Mouse (Mus musculus) right cerebral cortex, adult 2 months (tissue): ENCODE data around the gene Ttf2.
A peak's percentile ranks its signal among the peaks of the same experiment; 100 is the strongest.

ENCODE experiments used
- DNase-seq, 2 experiments: peaks; one replicate each; pipeline ENCODE4 v3.0.0; 2021 to 2022; ENCODE audit warnings: low spot score in 2 of 2

The Ttf2 gene

DNA sequence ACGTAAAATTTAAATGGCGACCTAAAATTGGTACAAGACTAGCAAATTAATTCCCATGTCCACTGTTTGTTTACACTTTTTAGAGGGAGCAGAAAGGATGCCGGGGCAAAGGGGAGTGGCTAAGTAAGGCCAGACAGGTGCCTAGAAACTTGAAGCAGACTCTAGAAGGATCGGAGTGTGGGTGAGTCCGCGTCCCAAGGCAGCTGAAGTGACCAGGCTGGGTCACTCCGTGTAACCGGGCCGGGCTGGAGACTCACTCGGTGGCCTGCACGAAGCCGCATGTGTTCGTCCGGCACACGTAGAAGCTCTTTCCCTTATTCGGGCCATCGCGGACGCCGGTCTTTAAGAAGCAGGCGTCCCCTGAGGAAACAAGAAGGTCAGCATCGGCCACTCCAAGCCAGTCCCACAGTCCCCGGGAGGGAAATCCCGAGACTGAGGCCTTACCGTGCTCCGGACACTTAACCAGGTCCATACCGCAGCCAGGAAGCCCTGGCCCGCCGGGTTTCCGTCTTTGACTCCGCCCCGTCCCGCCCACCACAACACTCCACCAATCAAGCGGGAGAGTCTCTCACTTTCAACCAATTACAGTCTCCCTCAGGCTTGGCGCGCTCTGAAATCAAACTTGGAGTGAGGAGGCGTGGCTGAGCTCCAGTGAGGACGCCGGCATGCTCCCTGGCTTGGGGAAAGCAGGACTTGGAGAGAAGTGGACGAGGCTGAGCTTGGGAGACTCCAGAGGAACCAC lies at the start of gene Ttf2:
Gene Ttf2 (minus strand): TSS at position 488 of the 742 bp plus-strand sequence.
- peak; percentile 90 to 91 for DNase-seq

DNA sequence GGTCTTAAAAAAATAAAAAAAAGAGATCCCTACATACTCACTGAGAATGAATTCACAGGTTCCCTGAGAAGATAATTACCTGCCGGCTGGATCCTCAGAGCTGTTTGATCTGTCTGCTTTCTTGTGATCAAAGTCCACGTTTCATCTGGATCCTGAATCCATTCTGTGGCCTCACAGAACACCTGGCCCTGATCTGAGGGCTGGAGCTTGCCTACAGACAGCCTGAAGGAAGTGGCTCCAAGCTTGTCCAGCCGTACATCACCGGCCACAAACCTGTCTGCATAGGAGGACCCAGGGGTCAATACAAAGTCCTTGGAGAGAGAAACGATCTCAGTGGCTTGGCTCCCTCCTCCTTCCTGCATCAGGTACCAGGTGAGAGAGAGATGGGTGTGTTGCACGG lies 49.0 kb upstream of the Ttf2 start:
- DNase-seq, result no peak

- DNase-seq, result no peak
These were observed 46.6 kb upstream of the Ttf2 start for GRCm38 (mm10) chr3:101016050-101016449.

DNA sequence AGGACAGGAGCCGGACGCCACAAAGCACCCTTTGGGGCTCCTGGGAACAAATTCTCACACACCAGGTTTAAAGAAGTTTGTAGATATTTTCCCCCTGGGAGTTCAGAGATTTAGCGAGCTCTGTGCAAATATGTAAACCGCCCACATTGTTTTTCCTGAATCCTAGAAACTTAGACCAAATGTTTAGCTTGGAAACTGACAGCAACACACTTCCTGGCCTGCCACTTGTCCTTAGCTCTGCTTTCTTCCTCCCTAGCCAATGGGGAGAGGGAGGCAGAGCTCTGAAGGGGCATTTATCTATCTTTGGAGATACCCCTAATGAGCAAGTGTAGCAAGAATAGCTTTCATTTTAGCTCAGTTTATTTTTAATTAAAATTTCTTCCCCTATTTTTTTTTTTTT lies 45.8 kb upstream of the Ttf2 start:
- no peak for DNase-seq

GRCm38 (mm10) chr3:101013536-101013935 lies 44.1 kb upstream of the Ttf2 start:
- DNase-seq, result no peak

- no peak for DNase-seq
These were observed 43.5 kb upstream of the Ttf2 start for GRCm38 (mm10) chr3:101013005-101013404.

DNA sequence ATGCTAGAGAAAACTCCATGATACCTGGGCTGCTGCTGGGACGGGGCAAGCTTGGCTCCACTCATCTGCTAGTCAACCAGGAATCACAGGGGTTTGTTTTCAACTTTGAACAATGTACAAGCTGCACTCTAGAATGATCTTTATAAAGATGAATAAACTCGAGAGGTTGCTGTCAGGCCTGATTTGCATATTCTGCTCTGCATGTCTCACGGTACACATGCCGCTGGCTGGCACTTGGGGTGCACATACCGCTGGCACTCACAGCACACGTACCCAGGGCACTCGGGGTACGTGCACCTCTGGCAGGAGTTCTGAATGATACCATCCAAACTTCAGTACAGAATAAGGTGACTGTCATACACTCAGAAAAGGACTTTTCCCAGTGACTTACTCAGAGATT lies 43.1 kb upstream of the Ttf2 start:
- no peak for DNase-seq

- no peak for DNase-seq
These were observed 42.7 kb upstream of the Ttf2 start for GRCm38 (mm10) chr3:101012131-101012571.

DNA sequence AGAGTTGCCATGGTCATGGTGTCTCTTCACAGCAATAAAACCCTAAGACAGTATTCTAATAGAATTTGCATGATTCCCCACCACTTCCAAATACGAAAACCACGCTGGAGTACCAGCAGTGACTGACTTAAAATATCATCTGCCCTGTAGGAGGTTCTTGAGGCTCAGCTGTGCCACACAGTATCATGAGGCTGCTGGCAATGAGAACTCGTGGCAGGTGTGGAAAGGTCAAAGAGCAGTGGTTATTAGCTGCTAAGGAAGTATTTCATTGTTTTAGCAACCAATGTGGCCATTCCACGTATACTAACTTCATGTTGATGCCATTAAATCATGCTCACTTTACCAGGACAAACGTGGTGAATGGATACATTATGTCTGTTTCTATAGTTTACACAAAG lies 41.7 kb upstream of the Ttf2 start:
- no peak for DNase-seq

GRCm38 (mm10) chr3:101010589-101011202 lies 41.2 kb upstream of the Ttf2 start:
- no peak for DNase-seq

DNA sequence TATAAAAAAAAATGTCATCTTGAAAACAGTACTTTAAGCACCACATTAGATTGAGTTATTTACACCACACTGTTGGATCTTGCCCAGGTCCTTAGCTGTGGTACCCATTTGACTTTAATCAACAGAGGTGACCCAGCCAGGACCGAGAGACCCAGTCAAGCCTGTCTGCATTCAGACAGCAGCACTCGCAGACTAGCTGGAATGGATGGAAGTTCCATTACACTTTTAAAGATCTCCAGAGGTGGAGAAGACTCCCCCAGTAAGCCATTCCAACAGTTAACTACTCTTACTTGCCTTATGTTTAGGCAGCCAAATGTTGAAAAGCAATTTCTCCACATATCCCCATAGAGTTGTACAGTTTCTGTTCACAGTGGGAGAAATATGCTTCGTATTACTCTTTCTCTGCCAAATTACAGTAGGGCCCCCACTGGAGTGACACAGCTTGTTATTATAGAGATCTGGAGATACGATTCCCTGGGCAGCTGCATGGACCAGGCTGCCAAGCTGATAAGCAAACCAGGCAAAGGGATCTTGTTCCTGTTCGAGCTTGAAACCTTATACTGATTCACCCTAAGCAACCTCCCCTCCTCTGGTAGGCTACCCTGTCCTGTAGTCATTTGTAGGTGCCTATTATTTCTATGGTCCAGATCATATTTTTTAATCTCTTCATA lies 37.8 kb upstream of the Ttf2 start:
- no peak for DNase-seq

DNA sequence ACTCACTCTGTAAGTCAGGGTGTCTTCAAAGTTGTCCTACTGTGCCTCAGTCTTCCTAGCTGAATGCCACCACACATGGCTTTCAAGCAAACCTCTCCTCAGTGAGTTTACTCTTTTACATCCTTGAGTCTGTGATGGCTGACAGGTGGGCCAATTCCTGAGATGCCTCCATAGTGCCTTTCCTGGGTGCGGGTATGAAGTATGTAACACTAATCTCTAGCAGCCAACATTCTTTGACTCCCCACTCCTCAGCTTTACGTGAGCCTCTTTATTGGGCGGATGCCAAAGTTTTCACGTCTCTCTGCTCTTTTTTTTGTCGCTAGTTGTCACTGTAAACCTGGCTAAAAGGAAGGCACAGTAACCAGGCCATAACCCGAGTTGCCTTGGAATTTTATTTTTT lies 35.9 kb upstream of the Ttf2 start:
- no peak for DNase-seq

DNA sequence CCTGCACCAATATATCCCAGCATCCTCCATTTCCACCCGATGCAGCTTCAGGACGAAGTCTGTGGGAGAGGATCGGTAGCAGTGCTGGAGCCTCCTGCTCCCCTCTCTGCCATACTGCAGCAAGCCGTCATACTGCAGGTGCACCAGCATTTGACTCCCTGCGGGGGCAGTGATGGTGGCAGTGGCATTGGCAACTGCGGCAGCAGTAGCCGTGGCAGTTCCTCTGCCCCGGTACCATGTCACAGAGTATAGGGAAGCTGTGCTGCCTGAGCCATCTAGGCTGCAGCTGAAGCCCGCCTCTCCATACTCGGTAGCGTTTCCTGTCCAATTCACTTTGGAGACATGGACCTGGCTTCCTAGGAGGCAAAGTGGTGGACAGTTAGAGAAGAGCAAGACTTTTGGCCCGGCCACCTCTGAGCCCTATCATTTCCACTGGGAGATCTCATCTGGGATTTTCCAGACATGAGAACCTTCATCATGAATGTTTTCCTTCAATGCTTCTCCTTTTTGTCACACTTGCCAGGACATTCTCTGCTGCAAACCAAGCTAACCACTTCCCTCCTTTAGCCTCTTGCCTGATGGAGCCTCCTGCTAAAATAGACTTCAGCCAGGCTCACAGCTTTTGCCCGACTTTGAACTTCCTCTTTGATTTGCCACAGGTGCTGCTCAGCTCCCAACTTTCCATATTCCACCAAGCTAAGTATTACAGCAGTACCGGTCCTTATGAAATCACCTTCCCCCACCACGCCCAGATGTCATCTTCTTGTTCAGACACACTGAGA lies 34.3 kb upstream of the Ttf2 start:
- DNase-seq, result no peak

- DNase-seq, result no peak
These were observed 30.3 kb upstream of the Ttf2 start for GRCm38 (mm10) chr3:100999732-101000131.

- peak; percentile 71 to 75 for DNase-seq
These were observed 29.5 kb upstream of the Ttf2 start for GRCm38 (mm10) chr3:100998904-100999340.

DNA sequence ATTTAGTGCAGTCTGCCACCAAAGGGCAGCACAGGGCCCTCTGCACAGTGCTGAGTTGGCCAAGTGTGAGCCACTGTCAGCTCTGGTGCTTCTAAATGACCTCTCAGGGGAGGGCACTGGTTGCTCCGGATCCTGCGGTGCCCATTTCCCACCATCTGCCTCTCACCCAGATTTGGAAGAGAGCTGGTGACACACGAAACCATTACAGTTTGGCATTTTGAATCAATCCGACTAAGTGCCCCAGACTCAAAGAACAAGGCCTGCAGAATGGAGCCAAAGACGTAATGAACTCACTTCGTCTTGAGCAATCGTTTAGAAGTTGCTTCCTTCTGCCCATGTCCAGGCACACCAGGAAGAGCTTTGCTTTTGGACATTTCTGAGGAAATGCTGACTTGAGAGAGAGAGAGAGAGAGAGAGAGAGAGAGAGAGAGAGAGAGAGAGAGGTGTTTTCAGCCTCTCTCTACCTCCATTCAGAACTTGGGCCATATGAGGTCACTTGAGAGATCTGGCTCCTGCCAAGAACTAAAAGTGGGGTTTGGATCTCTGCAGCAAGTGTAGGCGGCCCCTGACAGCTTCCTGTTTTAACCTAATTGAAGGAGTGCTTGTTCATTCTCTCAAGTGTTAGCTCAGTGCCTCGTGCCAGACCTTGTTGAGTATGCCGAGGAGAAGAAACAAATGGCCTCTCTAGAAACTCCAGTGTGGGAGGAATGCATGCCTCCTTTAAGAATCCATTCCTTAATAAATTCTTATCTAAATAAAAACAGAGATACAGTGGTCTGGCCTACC lies 28.5 kb upstream of the Ttf2 start:
- DNase-seq, result peak; percentile 30 to 40

DNA sequence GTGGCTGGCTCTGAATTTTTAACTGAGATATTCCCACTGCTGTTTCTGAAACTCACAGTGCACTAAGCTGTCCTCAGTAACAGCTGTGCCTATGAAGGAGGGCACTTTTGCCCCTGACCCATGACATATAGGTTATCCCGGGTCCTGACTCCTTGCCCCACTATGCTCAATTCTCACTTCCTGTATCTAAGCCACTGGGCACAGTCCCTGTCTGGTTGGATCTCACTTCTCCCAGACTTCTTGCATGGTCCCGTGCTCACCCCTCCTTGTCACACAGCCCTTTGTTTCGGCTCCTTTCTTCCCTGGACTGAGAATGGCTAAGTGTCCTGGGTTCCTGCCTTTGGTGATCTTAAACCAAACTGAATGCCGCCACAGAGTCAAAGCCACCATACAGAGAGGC lies 24.8 kb upstream of the Ttf2 start:
- no peak for DNase-seq

DNA sequence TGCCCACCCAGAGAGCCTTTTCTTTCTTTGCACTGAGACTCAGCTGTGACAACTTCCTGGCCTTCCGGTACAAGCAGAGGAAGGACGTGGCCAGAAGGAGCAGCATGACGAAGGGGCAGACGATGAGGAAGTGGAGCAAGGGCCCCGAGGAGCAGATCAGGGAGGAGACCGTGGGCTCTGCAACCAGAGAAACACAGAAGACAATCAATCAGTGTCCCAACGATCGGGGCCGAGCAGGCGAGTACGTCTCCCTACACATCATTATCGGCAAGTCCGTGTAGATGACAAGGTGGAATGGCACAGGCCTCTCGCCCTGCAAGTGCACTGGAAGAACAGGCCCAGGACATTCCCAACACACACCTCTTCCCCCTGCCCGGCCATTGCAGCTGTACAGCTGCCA lies 24.3 kb upstream of the Ttf2 start:
- no peak for DNase-seq

DNA sequence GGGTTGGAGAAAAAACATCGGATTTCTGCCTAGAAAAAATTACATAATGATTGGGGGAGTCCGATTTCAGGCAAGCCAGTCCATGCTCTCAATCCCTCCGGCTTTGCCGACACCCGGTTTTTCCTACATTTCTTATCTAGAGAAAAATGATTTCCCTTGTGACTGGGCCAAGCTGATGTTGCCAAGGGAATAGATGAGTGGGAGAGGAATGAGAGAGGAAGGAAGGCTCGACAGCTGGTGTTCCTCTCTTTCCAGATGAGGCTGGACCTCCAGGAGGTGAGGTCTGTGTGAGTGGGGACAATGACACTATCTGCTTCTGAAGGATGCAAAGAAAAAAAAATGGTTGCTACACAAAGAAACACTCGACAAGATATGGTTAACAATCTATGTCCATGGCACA lies 23.7 kb upstream of the Ttf2 start:
- no peak for DNase-seq

- DNase-seq, result no peak
These were observed 20.8 kb upstream of the Ttf2 start for GRCm38 (mm10) chr3:100990231-100990630.

DNA sequence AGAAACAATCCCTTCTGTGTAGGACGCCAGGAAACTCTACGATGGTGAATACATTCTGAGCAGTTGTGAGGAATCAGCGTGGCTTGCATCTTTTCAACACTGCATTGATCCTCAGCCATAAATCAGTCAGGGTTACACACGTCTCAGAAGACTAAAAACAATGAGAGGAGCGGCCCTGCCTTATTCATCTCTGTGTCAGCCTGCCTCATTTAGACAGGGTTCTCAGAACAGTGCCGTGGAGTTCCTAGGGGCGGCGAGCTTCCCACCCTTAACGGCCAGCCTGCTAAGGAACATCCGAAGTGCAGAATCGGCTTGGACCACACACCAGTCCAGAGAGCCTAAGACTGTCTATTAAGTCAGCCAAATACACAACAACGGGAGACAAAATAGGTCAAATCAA lies 20.0 kb upstream of the Ttf2 start:
- no peak for DNase-seq
